Mouse (Mus musculus) brain, embryonic 14.5 days (tissue): Measurements from ENCODE around the gene Grin2a.

Source experiments
- CTCF ChIP-seq: fragments of 200-500 bp; IDR thresholded peaks from 2 replicates; pipeline ENCODE4 v1.5.1; 2012; ENCODE audit warnings: inconsistent platforms, mild to moderate bottlenecking, moderate library complexity, borderline replicate concordance; ENCODE audit not compliant: insufficient read depth, insufficient read length; ENCODE audit errors: extremely low read depth
- POLR2A ChIP-seq: fragments of 200-500 bp; IDR thresholded peaks from 2 replicates; pipeline ENCODE4 v1.6.1; 2012; ENCODE audit warnings: mild to moderate bottlenecking, inconsistent platforms, borderline replicate concordance; ENCODE audit not compliant: poor library complexity, insufficient read depth, insufficient read length, severe bottlenecking; ENCODE audit errors: extremely low read depth

GRCm38 (mm10) chr16:9994041-9994950 lies 1.1 kb downstream of the Grin2a start:
- TF ChIP-seq CTCF (no peak), POLR2A (no peak)
